Mouse (Mus musculus) monocyte, adult 5-6 weeks (primary cell): ENCODE measurements around the gene Trex1. TPM values are rescaled to one million over a fixed set of nuclear protein-coding genes. Genes with fewer than 3 reads are reported as not detected.

Experiments
- ATAC-seq: fragments of 153-309, 156-312 bp; replicated peaks from 2 replicates; pipeline ENCODE4 v1.8.0; 2017; ENCODE audit warnings: mild to moderate bottlenecking; ENCODE audit not compliant: low TSS enrichment, insufficient number of reproducible peaks, severe bottlenecking, poor library complexity, low FRiP score
- total RNA-seq: library from RNA; stranded (forward); fragments of 200-1000, 200-491, 200-594 nt; gene quantifications from 3 replicates; pipeline ENCODE4 v1.2.3, GENCODE M21; 2017

The Trex1 gene
- 47.4 to 94.7 TPM (median 64.7 TPM) in 3 replicates for total RNA-seq

- peak; percentile 69 for ATAC-seq
Measured at GRCm38 (mm10) chr9:109059136-109059903, at the start of gene Trex1. Gene Trex1, minus strand, starts transcription at chr9:109059734.

- no peak for ATAC-seq
Measured at GRCm38 (mm10) chr9:109107341-109107740, 47.8 kb upstream of the Trex1 start.

GRCm38 (mm10) chr9:109105648-109106047 lies 46.1 kb upstream of the Trex1 start:
- ATAC-seq: no peak

GRCm38 (mm10) chr9:109105011-109105410 lies 45.5 kb upstream of the Trex1 start:
- ATAC-seq: no peak

GRCm38 (mm10) chr9:109104083-109104482 lies 44.5 kb upstream of the Trex1 start:
- no peak for ATAC-seq

- no peak for ATAC-seq
Measured at GRCm38 (mm10) chr9:109103250-109103649, 43.7 kb upstream of the Trex1 start.

GRCm38 (mm10) chr9:109102541-109102940 lies 43.0 kb upstream of the Trex1 start:
- no peak for ATAC-seq

- no peak for ATAC-seq
Measured at GRCm38 (mm10) chr9:109101933-109102445, 42.5 kb upstream of the Trex1 start.

GRCm38 (mm10) chr9:109100307-109100928 lies 40.9 kb upstream of the Trex1 start:
- ATAC-seq: no peak

- no peak for ATAC-seq
Measured at GRCm38 (mm10) chr9:109098969-109099368, 39.4 kb upstream of the Trex1 start.

- no peak for ATAC-seq
Measured at GRCm38 (mm10) chr9:109098366-109098765, 38.8 kb upstream of the Trex1 start.

GRCm38 (mm10) chr9:109097831-109098230 lies 38.3 kb upstream of the Trex1 start:
- no peak for ATAC-seq

- no peak for ATAC-seq
Measured at GRCm38 (mm10) chr9:109097291-109097690, 37.8 kb upstream of the Trex1 start.

GRCm38 (mm10) chr9:109096856-109097255 lies 37.3 kb upstream of the Trex1 start:
- no peak for ATAC-seq

GRCm38 (mm10) chr9:109096251-109096661 lies 36.7 kb upstream of the Trex1 start:
- ATAC-seq: no peak

- ATAC-seq: no peak
Measured at GRCm38 (mm10) chr9:109095137-109095982, 35.8 kb upstream of the Trex1 start, which contains the start of gene Plxnb1. Gene Plxnb1, plus strand, starts transcription at chr9:109095389.

- no peak for ATAC-seq
Measured at GRCm38 (mm10) chr9:109094553-109095136, 35.1 kb upstream of the Trex1 start.

- no peak for ATAC-seq
Measured at GRCm38 (mm10) chr9:109093786-109094552, 34.4 kb upstream of the Trex1 start.
